In genomic region chr4:108976458-108977071, GRCm38 (mm10) we compare ENCODE assay signal across 8 mouse cellular contexts. TPM values are rescaled to one million over a fixed set of nuclear protein-coding genes. Genes with fewer than 3 reads are reported as not detected.
DNase-seq lines count a peak whose midpoint lies in the region; ATAC-seq and TF ChIP-seq lines count a peak whose summit lies in the region.

No protein-coding gene starts in this region.

- H3K27ac ChIP-seq in heart, embryonic 10.5 days: no peak overlapping the region
- H3K27ac ChIP-seq in forebrain, postnatal 0 days (ENCODE audit: low read depth, low read length): no peak overlapping the region

- H3K4me2 ChIP-seq in forebrain, postnatal 0 days (ENCODE audit: low read depth): no peak overlapping the region

- ATAC-seq in forebrain, postnatal 0 days: peak; percentile 71

- no peaks in the 10 kb centered on the region for H3K9me3 ChIP-seq in heart, embryonic 10.5 days
- H3K9me3 ChIP-seq in forebrain, postnatal 0 days (ENCODE audit: low read length): no peaks in the 10 kb centered on the region

- no peaks in the 10 kb centered on the region for H3K36me3 ChIP-seq in heart, embryonic 10.5 days
- no peaks in the 10 kb centered on the region for H3K36me3 ChIP-seq in forebrain, postnatal 0 days (ENCODE audit: insufficient read depth)

- peak; percentile 8 to 63 for DNase-seq in heart, adult 18-20 months
- DNase-seq in heart, embryonic 10.5 days (ENCODE audit: low spot score): no peak
- peak; percentile 64 for DNase-seq in ES-CJ7 (ENCODE audit: low read depth, low spot score)
- DNase-seq in cerebellum, adult 11 months: peak; percentile 35
- DNase-seq in forebrain, postnatal 0 days: peak; percentile 74
- peak; percentile 68 for DNase-seq in layer of hippocampus, adult 9-10 months (ENCODE audit: low spot score)
- DNase-seq in lung, postnatal 25 days (ENCODE audit: low spot score): peak; percentile 44
- DNase-seq in skeletal muscle tissue, adult 2 months (ENCODE audit: low read depth, low spot score): peak; percentile 25

- 41% methylated on average over 6 of the region's 6 CpGs for WGBS in heart, embryonic 10.5 days
- WGBS in forebrain, postnatal 0 days: 51% methylated on average over 6 of the region's 6 CpGs

- peak; percentile 86 for TF ChIP-seq CTCF in forebrain, postnatal 0 days (IDR thresholded peaks at IDR 0.05; ENCODE audit: low read depth)

- H3K4me3 ChIP-seq in heart, embryonic 10.5 days: no peak overlapping the region
- H3K4me3 ChIP-seq in forebrain, postnatal 0 days (ENCODE audit: low read depth, low read length): no peak overlapping the region

- H3K27me3 ChIP-seq in heart, embryonic 10.5 days (ENCODE audit: insufficient read depth, poor library complexity, severe bottlenecking): no peaks in the 10 kb centered on the region
- no peaks in the 10 kb centered on the region for H3K27me3 ChIP-seq in forebrain, postnatal 0 days (ENCODE audit: insufficient read depth, low read length)

- no peak overlapping the region for H3K9ac ChIP-seq in forebrain, postnatal 0 days

- H3K4me1 ChIP-seq in heart, embryonic 10.5 days: no peaks in the 10 kb centered on the region
- H3K4me1 ChIP-seq in forebrain, postnatal 0 days (ENCODE audit: insufficient read depth): no peaks in the 10 kb centered on the region

RNA-seq across cellular contexts. Expression of gene Nrd1, which starts 23.9 kb away (rescaled TPM):
- total RNA-seq in heart, adult 18-20 months (2021): 100 to 1,000 TPM; 116 to 141 TPM
- 54.4 and 62.4 TPM in 2 replicates for polyA plus RNA-seq in heart, embryonic 10.5 days (2016; fragmentation: Nextera tagmentation; extraction: Ambion mirVana)
- 50.5 and 61.2 TPM in 2 replicates for total RNA-seq in forebrain, postnatal 0 days (2014; rRNA removed)
- 35.2 and 50.7 TPM in 2 replicates for polyA plus RNA-seq in forebrain, postnatal 0 days (2015; fragmentation: Nextera tagmentation; extraction: Ambion mirVana)
